Mouse (Mus musculus) MEL (cell line): Measurements from ENCODE around the gene Foxj3.

Experiments
- CHD2 ChIP-seq: IDR thresholded peaks from 2 replicates; pipeline ENCODE4 v1.6.1; 2011; ENCODE audit warnings: low read length, improper control_type of control experiment
- CTCF ChIP-seq, 3 experiments: IDR thresholded peaks in 2 of 3; conservative IDR thresholded peaks in 1 of 3; 2 replicates each; pipeline ENCODE4 v1.5.1; 2011 to 2012; ENCODE audit warnings: low read length in 3 of 3, low read depth in 2 of 3, mild to moderate bottlenecking in 2 of 3, improper control_type of control experiment in 1 of 3, inconsistent platforms in 1 of 3, mixed read lengths in 1 of 3, moderate library complexity in 1 of 3; ENCODE audit not compliant: control insufficient read depth in 1 of 3, insufficient read depth in 1 of 3, poor library complexity in 1 of 3, severe bottlenecking in 1 of 3
- KAT2A ChIP-seq: conservative IDR thresholded peaks from 2 replicates; pipeline ENCODE4 v1.6.1; 2012; ENCODE audit warnings: low read depth, low read length, improper control_type of control experiment, inconsistent platforms
- MAZ ChIP-seq: IDR thresholded peaks from 2 replicates; pipeline ENCODE4 v1.6.1; 2012; ENCODE audit warnings: low read depth, mild to moderate bottlenecking, inconsistent platforms, low read length, improper control_type of control experiment
- NELFE ChIP-seq: IDR thresholded peaks from 2 replicates; pipeline ENCODE4 v1.6.1; 2011; ENCODE audit warnings: low read depth, low read length, improper control_type of control experiment

DNA sequence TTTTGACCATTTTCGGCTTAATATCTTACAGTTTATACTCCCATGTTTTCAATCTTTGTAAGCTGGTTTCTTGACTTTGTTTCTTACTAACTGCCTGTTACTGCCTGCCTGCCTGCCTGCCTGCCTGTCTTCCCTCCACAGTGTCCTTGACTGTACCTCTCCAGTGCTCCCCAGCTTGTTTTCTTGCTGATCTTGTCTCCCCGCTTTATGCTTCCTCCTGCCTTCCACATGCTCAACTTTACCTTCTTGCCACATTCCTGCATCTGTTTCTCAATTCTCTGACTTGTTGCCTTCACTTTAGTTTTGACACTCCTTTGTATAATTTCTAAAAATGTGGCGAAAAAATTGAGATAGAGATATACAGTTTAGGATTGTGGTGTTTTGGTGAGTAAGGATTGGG lies 35.9 kb downstream of the Foxj3 start:
- TF ChIP-seq CHD2: no peak
- no peak for TF ChIP-seq MAZ
- no peak for TF ChIP-seq KAT2A
- no peak for TF ChIP-seq NELFE
- no peak for TF ChIP-seq CTCF (IDR thresholded peaks at IDR 0.05 in 2 of 3, conservative IDR thresholded peaks at IDR 0.05 in 1 of 3; ENCODE audit: control insufficient read depth in 1 of 3, insufficient read depth in 1 of 3, low read depth in 2 of 3, low read length in 3 of 3, poor library complexity in 1 of 3, severe bottlenecking in 1 of 3)
